Mouse (Mus musculus) 3134 (cell line): ENCODE data around the gene St5.

Experiments used
- DNase-seq: peaks from one replicate; pipeline ENCODE4 v3.0.0-alpha.2; 2011; ENCODE audit warnings: low spot score; ENCODE audit not compliant: insufficient read length; ENCODE audit errors: extremely low read depth

The St5 gene

DNA sequence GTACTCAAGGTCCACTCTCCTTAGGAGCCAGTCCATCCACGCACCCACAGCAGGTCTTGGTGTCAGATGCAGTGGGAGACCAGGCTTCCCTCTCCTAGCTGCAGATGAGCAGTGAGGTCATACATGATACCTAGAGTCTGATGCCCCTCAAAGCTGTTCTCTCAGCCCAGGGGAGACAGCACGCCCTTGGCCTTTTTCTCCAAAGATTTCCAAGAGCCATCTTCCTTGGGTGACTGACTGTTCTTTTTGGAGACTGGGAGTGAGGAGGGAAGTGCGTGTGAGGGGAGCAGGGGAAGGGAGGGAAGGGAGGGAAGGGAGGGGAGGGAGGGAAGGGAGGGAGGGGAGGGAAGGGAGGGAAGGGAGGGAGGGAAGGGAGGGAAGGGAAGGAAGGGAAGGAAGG lies 90.4 kb downstream of the St5 start:
- DNase-seq, result no peak

DNA sequence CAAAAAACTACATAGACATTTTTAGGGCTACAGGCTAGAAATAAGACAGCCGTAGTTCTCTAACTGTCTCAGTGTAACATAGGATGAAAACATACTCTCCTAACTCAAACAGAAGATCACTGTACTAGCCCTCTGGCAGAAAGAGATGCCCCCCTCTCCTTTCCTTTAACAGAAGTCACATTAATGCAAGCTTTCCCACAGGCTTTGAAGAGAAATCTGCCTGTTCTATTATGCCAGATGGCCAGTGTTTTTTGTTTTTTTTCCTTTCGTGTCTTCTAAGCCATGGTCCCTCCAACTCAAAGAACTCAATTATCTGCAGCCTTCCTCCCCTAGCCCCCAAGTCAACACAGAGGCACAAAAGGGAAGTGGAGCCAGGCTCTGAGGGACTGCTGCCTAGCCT lies 90.9 kb downstream of the St5 start:
- DNase-seq, result no peak

DNA sequence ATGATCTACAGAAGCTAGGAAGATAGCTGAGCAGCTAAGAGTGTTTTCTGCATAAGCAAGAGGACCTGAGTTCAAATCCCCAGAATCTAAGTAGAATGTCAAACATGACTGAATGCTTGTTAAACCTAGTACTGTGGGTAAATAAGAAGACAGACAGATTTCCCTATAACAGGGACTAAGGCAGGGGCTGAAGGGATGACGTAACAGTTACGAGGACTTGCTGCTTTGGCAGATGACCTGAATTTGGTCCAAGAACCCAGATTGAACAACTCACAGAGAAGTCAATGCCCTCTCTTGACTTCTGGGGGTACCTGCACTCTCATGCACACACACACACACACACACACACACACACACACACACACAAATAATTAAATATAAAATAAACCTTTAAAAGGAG lies 93.1 kb downstream of the St5 start:
- no peak for DNase-seq

DNA sequence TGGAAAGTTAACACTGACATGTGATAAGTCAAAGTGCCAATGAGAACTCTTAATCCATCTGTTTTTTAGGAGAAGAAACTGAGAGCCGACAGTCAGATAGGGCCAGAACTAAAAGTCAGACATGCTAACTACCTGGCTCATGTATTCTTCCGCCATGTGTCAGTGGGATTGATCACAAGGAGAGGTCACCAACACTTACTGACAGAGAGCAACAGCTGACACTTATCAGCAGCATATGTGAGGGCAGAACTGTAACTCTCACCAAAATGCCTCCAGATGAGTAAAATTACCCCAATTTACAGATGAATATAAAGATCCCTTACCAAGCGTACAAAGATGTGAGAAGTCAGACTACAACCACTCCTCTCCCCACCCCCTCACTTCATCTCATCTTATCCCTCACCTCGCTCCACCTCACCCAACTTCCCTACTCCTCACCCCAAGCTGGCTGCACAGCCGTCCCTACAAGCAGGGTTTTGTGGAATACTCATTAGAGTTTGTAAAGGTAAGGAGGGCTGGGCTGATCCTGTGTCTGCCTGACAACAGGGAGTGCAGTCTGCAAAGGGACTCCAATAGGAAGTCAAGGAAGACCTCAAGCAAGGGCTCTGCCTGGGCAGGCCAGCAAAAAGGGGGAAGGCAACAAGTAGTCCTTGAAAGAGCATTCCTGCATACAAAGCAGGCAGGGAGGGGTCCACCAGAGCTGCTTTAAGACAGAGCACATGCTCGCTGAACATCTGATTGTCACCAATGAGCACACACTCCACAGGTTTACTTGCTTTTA lies 93.7 kb downstream of the St5 start:
- no peak for DNase-seq

DNA sequence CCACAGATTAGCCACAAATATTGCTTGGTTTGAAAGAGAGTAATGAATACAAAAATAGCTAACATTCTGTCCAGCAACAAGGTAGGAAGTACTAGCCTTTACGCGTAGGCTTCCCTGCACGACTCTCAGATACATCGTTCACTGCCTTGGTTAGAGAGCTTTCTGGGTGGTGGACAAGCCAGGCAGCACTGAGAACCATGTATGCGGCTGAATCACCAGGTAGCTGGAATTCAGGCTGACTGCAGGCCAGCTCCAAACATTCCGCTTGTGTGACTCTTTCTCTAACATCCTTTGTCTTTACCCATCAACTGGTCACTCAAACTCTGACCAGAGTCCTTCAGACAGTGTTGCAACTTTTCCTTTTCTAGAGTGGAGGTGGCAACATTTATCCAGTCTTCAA lies 94.6 kb downstream of the St5 start:
- DNase-seq, result peak; percentile 47

DNA sequence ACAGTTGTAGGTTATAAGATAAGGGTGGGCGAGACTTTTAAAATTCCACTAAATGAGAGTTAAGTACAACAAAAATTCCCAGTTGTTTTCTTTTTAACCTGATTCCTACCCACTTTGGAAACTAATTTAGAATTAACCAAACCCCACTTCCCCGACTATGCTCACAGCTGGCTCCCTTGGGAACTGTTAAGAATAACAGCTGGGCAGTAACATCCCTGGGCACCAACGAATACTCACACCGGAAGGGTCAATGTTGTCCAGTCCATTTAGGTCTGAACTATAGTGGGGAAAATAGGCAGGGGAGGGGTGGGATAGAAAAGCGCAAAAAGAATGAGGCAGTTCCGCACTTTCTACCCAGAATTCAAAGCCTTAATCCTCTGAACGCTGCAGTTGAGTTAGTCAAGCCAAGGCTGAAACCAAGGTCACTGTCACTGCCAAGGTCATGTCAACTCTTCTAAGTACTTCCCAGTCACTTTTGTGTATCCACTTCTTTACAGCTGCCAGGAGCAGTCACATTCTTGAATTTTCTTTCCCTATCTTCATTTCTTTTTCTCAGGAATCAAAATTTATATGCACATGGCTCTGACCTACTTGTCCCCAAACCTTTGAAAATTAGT lies 96.3 kb downstream of the St5 start:
- no peak for DNase-seq

DNA sequence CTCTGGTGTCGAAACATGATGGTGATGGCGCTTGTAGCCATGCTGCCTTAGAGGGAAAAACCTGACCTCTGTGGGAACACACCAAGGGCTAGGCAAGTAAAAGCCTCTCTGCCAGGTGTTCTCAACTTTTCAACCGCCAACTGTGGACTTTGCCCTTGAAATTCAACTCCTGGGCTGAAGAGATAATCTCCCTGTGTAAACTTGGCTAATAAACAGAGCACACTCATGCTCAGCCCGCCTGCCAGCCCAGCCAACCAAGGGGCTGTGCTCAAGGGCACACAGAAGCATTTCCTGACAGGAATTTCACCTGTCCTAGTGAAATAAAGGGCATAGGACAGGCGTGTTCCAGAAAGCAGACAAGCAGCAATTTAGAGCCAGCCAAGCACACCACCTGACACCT lies 100.8 kb downstream of the St5 start:
- DNase-seq, result no peak

DNA sequence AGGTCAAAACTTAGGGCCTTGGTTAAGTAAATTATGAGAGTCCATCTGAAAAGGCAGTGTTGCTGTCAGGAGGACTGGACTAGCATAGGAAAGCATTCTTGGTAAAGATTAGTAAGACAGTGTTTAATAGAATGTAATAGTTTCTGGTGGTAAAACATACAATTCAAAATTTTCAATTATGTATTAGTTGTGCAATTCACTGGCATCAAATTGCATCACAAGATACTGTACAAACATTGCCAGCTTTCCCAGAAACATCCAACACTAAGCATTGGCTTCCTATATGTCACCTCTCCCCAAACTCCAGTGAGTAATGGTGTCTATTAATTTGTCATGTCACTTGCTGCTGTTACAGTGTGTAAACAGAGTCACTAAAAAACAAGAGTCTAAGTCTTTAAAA lies 101.4 kb downstream of the St5 start:
- DNase-seq, result no peak

DNA sequence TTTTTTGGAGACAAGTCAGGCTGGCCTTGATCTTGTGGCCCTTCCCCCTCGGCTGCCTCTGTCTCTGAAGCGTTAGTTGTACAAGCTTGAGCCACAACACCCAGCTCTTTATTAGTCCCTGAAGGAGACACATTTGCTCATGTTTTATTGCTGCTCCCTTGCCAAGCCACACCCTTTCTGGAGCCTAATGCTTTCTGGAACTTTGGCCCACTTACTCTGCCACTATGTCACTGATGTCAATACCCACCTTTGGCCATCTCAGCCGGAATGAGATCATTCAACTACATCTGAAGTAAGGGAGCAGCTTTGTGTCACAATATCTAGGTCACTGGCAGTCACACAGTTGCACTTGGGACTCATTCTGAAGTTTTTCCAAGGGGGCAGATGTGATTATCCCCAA lies 102.7 kb downstream of the St5 start:
- peak; percentile 44 for DNase-seq

DNA sequence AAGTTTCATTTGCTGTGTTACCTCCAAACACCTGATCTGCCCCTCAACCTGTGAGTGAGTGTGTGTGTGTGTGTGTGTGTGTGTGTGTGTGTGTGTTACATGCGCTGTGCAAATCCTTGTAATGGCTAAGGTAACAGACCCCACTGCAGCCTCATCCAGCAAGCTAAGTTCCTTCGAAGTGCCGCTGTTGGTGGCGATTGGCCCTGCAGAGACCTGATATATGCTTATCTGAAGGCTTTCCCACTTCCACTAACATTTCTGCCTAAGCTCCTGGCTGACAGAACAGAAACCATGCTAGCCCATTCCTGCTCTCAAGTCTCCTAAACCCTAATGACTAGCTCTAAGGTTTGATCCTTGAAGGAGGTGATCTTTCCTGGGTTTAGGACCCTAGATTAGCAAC lies 103.4 kb downstream of the St5 start:
- no peak for DNase-seq

DNA sequence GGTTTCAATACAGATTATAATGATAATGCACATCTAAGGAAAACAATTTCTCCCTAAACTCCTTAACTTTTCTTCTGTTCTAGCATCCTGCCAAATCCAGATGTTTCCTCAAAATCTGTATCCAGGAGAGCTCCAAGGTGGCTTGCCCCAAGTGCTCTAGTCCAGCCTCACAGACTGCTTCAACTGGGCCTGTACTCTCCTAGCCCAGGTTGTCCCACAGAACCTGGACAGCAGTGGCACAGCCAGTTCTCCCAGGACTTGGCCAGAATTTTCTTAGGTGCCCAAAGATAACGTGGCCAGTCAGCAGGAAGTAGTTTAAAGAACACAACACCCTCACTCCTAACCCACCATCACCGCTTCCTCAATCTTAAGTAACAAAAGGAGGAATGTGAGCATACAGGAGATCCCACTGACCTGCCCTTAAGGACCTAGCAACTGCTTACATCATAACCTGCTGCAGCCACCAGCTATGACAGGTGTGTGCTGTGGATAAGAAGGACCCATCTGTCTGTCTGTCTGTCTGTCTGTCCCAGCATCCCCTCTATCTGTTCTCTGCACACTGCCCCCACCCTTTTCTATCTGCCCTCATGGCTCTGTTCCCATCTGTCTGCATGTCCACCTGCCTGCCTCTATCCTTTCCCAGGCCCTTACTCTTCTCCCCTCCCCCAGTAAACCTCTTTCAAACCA lies 108.4 kb downstream of the St5 start:
- DNase-seq, result no peak

DNA sequence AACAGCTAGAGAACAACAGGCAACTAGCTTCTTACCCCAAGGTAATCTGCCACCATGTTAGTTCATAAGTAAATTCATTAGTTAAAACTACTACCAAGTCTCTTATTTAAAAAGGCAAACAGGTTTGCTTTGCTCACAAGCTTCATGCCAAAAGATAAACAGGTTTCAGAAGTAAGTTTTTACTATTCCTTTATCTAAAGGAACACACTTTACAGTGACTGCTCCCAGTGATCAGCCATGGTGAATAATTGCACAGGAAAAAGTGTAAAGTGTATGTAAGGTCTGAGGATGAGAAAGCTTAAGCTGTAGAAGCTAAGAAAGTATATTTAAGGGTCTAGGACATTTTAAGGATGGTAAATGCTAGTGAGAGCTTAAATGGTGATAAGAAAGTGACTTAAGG lies 109.4 kb downstream of the St5 start:
- no peak for DNase-seq

DNA sequence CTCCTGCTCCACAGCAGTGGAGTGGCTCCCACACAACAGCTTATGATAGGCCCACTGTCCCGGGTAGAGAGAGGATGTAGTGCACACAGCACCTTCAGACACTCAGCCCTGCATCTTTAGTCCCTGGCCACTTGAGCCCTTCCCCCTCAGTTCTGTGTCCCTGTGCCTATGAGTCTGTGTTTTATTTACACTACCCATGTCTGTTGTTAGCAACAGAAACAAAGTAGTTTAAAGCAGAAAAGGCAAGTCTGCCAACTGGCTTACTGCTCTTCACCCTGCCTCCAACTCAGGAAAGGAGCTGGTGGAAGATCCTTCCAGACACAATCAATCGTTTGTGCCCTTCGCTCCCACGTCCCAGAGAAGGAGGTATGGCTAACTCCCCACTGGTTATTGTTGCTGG lies 111.2 kb downstream of the St5 start:
- no peak for DNase-seq

DNA sequence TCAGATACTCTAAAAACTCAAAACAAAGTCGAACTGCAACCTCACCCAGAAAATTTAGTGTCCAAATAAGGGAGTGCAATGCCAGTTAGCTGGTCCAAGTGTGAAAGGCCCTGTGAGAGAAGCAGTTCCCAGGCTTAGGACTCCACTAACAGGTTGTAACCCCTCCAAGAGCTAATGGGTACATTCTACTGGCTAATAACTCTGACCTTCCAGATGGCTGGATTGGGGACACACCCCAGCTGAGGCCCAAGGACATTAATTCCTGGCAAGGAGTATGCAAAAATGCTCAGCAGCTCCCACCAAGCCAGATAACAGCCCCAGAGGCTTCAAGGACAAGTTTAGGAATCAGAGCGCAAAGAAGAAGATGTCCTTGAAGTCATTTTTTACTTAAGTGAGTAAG lies 112.8 kb downstream of the St5 start:
- DNase-seq, result no peak

DNA sequence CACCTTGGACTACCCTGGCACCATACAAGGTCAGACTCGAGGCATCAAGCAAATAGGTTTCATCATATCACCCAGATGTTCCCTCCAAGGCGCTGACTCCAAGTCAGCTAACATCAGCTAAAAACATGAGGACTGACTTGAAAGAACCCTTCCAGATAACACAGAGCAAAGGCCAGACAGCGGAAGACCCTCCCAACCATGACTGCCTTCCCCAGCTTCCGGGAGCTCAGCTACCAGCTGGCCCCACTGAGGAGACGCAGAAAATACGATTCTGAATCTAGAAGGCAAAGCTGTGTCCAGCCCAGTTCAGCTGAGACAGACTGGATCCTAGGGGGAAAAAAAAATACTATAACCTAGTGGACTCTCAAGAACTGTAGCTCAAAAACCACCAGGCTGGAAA lies 114.4 kb downstream of the St5 start:
- no peak for DNase-seq

DNA sequence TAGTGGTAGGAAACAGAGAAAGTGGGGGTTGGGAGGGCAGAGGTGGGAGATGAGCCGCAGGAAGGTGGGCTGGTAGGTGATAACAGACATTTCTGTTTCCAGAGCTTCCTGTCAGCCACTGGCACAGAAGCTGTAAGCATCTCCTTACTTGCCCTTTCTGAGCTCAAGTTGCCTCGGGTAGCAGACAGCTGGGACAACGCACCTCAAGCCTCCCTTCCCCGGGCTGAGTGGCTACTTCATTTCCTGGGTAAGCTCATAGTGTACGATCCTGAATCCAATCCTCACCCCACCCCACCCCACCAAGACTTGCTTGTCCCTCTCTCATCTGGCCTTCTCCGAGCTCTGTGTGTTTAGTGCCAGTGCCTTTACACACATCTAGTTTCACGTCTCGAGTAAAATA lies 115.3 kb downstream of the St5 start:
- no peak for DNase-seq

DNA sequence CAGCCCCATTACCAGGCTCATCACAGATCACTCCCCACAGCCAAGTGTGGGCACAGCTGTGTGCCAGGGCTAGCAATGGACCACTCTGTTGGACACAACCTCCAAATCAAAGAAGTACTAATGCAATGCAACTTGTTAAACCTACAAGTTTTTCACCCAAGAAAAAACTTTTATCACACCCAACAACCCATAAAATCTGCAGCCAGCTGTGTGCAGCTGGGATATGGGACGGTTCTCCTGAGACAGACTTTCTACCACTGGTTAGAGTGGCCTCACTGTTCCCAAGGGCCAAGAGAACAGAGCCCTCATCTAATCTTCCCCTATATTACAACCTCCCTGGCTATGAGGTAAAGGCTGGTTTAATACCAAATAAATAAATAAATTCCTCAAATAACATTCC lies 118.9 kb downstream of the St5 start:
- no peak for DNase-seq

DNA sequence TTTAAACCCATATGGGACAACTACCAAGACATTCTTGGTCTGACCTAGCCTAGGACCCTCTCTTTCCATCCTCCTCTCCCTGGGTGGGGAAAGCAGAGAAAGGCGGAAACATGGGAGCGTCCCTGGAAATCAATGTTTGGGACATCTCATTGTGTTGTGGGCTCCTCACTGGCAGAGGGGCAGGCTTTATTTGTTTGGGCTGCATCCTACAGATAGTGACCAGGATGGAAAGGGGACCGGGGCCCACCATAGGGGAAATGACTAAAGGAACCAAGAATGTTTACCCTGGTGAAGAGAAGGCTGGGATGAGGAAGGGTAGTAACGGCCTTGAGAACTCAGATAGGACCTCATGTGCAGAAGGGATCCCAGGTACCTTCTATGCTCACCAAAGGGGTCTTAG lies 122.9 kb downstream of the St5 start:
- DNase-seq, result no peak

DNA sequence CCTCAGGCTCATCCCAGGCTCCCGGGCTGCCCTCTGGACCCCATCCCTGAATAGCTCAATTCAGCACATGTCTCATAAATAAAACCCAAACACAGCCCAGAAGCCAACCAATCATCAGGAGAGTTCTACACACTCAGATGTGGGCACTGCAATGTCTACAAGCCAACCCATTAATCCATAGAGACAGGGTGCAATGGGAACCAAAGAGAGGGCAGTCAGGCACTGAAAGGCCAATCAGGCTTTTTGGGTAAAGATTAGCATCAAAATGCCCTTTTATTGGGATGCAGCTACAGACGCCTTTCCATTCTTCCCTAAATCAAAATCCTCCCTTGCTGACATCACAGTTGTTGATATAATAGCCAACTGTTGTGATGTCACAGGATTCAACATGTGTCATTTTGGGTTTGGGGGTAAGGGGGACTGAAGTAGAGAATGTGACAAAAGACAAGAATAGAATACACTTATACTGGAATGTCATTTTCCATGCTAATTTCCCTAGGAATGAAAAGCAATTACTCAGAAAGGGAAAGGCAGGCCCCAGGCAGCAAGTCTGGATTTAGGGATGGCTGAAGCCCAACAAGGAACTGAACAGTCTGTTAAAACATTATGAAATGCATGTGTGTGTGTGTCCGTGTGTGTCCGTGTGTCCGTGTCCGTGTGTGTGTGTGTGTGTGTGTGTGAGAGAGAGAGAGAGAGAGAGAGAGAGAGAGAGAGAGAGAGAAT lies 123.7 kb downstream of the St5 start:
- no peak for DNase-seq

DNA sequence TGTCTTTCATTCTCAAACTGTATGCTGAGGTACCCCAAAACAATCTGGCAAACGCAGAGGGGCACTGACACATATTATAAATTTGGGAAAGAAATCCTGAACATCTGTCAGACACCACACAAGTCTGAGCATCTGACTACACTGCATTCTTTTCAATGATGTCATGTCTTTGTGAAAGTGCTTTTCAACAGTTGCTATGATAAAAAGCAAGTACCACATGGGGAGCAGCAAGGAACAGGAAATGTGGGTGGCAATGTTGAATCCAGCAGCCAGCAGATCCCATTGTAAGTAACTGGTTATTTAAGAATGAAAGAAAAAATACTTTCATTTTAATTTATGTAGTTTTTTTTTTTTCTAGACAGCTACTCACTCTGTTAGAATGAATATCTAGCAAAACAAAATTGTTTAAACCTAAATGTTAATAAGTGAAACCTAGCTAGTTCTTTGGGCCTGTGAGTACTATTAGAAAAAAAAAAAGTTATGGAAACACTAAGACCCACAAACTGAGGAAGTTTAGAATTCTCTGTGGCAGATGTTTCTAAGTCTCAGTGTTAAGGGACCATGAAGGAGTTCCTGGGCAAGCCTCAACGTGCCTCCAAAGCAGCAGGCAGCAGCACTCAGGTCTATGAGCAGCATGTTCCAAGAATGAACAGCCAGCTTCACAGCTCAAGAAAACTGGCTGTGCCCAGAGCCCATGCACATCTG lies 124.4 kb downstream of the St5 start:
- no peak for DNase-seq
